Mouse (Mus musculus) hindbrain, embryonic 11.5 days (tissue): ENCODE results near the gene S1pr2. TPM values are rescaled to one million over a fixed set of nuclear protein-coding genes. Genes with fewer than 3 reads are reported as not detected.

ENCODE experiments used
- ATAC-seq: fragments of 200-750 bp; cut with Nextera tagmentation; 2 replicates; pipeline ENCODE4 v1.8.0; 2017; ENCODE audit warnings: mild to moderate bottlenecking, moderate TSS enrichment, moderate library complexity; ENCODE audit not compliant: low FRiP score
- DNase-seq: peaks from one replicate; pipeline ENCODE4 v3.0.0-alpha.2; 2015; ENCODE audit warnings: low spot score
- H3K27ac ChIP-seq: fragments of 300-500 bp; sonication (generic); 2 replicates; pipeline ENCODE4 v1.5.1; 2014; ENCODE audit warnings: mild to moderate bottlenecking, low read depth, low read length
- H3K27me3 ChIP-seq: fragments of 300-500 bp; sonication (generic); 2 replicates; pipeline ENCODE4 v1.6.1; 2014; ENCODE audit warnings: mild to moderate bottlenecking, low read length, moderate library complexity, mixed read lengths; ENCODE audit not compliant: control insufficient read depth, insufficient read depth
- H3K36me3 ChIP-seq: fragments of 300-500 bp; sonication (generic); 2 replicates; pipeline ENCODE4 v1.6.1; 2014; ENCODE audit warnings: mild to moderate bottlenecking, low read length, moderate library complexity, mixed read lengths; ENCODE audit not compliant: control insufficient read depth, insufficient read depth
- H3K4me1 ChIP-seq: fragments of 300-500 bp; sonication (generic); replicated peaks from 2 replicates; pipeline ENCODE4 v1.6.1; 2014; ENCODE audit warnings: low read length, mixed read lengths; ENCODE audit not compliant: control insufficient read depth, insufficient read depth
- H3K4me2 ChIP-seq: fragments of 300-500 bp; sonication (generic); replicated peaks from 2 replicates; pipeline ENCODE4 v1.6.1; 2014; ENCODE audit warnings: mild to moderate bottlenecking, low read depth, low read length
- H3K4me3 ChIP-seq: fragments of 300-500 bp; sonication (generic); 2 replicates; pipeline ENCODE4 v1.5.1; 2014; ENCODE audit warnings: low read depth, low read length
- H3K9ac ChIP-seq: fragments of 300-500 bp; sonication (generic); 2 replicates; pipeline ENCODE4 v1.6.1; 2014; ENCODE audit warnings: low read depth, low read length
- H3K9me3 ChIP-seq: fragments of 300-500 bp; sonication (generic); 2 replicates; pipeline ENCODE4 v1.6.1; 2016; ENCODE audit warnings: low read length; ENCODE audit not compliant: control insufficient read depth
- WGBS: fragments of 180-500 bp; shearing (Covaris S2); extraction: QIAGEN DNeasy Blood & Tissue Kit; methylation state at CpG from one replicate; pipeline ENCODE4 v1.1.7; 2014; 5-methylcytosine and 5-hydroxymethylcytosine counted together
- polyA plus RNA-seq: library from polyadenylated mRNA; unstranded; fragments of >200 nt; fragmentation: Nextera tagmentation; extraction: Ambion mirVana; gene quantifications from 2 replicates; pipeline ENCODE4 v1.2.1, GENCODE M21; 2014

Gene S1pr2
- polyA plus RNA-seq, 1 experiment from 2014 or later, result 23.4 TPM

DNA sequence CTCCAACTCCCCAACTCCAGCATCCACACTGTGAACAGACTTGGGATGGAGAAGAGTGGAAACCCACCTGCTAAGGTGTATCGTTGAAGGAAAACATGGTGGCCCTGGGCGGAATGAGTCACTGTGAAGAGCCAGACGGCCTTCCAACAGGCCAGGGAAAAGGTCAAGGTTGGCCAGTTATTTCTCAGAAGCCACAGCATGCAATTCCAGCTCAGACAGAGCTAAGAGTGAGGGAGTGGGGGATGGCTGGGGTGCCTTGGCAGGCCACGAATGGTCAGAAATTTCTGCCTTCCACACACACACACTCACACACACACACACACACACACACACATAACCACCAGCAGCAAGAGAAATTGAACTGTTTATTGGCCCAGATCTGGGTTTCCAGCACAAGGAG, 11.0 kb downstream of the S1pr2 start:
- ATAC-seq (no peak), DNase-seq (no peak)
- Histone ChIP-seq H3K4me3 (no peak overlapping the region), H3K27me3 (no peaks in the 10 kb centered on the region), H3K36me3 (no peaks in the 10 kb centered on the region), H3K9ac (no peak overlapping the region), H3K4me2 (no peak overlapping the region), H3K4me1 (no peaks in the 10 kb centered on the region), H3K27ac (no peak overlapping the region), H3K9me3 (no peaks in the 10 kb centered on the region)
- WGBS, result 90% methylated on average over 4 of the region's 4 CpGs

DNA sequence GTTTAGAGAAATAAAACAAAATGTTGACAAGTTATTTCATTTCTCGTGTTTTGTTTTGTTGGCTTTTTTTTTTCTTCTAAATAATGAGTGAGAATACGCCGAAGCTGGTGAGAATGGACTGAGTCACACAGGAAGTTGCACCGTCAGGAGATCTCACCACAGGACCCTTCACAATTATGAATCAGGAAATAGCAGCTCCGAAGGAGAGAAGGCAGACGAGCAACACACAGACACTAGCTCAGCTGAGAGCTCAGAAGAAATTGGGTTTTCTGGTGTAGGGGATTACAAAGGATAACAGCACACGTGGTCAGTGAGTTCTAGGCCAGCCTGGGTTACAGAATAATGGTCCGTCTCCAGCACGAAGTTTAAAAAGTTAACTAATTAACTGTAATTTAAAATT, 15.0 kb downstream of the S1pr2 start:
- H3K9ac ChIP-seq, result no peak overlapping the region

DNA sequence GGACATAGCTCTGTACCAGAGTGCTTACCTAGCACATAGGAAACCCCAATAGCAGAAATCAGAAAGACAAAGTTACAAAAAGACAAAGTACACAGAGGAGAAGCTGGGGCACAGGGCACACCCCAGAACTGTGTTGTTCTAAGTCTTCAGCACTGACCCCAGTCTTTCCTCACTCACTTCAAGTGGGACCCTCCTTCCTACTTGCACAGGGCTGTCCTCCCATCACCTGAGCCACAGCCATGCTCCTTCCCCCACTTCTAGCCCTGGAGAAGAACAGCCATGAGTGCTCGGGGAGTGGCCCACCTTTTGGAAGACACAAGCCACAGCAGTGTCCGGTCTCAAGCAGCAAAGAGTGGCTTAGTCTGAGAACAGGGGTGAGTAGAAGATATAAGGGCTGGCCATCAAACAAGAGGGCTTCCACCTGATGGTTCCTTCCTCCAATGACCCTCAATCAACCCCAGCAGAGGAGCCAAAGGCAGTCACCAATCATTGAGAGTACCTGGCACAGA, 17.1 kb downstream of the S1pr2 start, which contains the start of gene Dnmt1:
TSS of gene Dnmt1 (minus strand) at position 459 of the 509 bp plus-strand sequence.
- H3K4me3 ChIP-seq, result no peak within 1 kb of the TSS

More for the DNA sequence above, 15.0 kb downstream of the S1pr2 start:
- Histone ChIP-seq H3K4me2 (no peak overlapping the region), H3K27me3 (no peaks in the 10 kb centered on the region), H3K36me3 (no peaks in the 10 kb centered on the region), H3K9me3 (no peaks in the 10 kb centered on the region), H3K4me1 (no peaks in the 10 kb centered on the region), H3K4me3 (no peak overlapping the region), H3K27ac (no peak overlapping the region)
- ATAC-seq (no peak), DNase-seq (no peak)
- 76% methylated on average over 9 of the region's 9 CpGs for WGBS

DNA sequence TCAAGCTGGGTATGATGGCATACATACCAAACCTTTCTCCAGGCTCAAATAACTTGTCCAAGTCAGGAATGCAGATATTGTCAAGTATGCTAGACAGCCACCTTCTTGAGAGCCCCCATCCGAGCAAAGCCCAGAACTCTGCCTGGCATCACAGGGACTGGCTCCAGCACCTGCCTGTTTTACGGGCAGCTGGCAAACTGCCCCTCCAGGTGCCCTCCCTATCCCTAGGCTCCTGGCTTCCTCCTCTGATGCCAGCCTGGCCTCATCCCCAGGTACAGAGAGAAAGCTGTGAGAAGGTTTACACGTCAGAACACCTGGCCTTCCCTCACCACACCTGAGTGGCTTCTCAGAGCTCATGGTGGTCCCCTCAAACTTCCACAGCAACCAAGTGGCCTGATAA, 19.6 kb downstream of the S1pr2 start:
- Histone ChIP-seq H3K36me3 (no peaks in the 10 kb centered on the region), H3K9ac (no peak overlapping the region), H3K27ac (no peak overlapping the region), H3K4me3 (no peak overlapping the region), H3K4me2 (no peak overlapping the region), H3K9me3 (no peaks in the 10 kb centered on the region), H3K4me1 (no peaks in the 10 kb centered on the region), H3K27me3 (no peaks in the 10 kb centered on the region)
- DNase-seq, result no peak
- no peak for ATAC-seq
- WGBS, result 80% methylated on average over 3 of the region's 3 CpGs

More for the DNA sequence above, 17.1 kb downstream of the S1pr2 start, which contains the start of gene Dnmt1:
- DNase-seq, result no peak
- H3K4me1 ChIP-seq, result no peaks in the 10 kb centered on the region
- H3K9ac ChIP-seq, result no peak within 1 kb of the TSS
- H3K27ac ChIP-seq, result no peak within 1 kb of the TSS
- 92% methylated on average over 2 of the region's 2 CpGs for WGBS
- H3K9me3 ChIP-seq, result no peaks in the 10 kb centered on the region
- H3K4me2 ChIP-seq, result no peak within 1 kb of the TSS
- H3K27me3 ChIP-seq, result no peaks in the 10 kb centered on the region
- ATAC-seq, result no peak
- H3K36me3 ChIP-seq, result no peaks in the 10 kb centered on the region

DNA sequence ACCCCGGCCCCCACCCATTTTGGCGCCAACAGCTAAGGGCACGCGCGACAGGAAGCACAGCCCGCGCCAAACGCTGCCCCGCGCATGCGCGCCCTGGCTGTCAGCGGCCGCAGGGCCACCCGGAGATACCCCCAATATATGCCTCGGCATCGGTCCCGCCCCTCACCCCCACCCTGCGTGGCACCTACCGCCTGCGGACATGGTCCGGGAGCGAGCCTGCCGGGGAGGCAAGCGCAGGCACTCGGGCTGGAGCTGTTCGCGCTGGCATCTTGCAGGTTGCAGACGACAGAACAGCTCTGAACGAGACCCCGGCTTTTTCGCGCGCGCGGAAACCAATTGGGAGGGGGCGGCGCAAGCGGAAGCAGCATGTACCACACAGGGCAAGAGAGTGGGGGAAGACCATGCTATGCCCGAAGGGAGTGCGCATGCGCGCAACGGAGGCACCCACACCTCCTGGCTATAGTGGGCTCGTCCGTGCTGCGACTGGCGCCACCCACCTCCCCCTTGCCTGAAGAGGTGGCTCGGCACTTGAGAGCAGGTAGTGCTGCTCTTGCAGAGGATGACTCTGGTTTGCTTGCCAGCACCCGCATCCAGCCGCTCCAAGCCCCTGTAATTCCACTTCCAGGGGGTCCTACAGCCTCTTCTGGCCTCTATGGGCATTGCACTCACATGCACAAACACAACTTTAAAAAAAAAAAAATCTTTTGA, 23.9 kb downstream of the S1pr2 start:
- Histone ChIP-seq H3K4me3 (peak overlapping the region; percentile 70), H3K4me2 (peak overlapping the region; percentile 74), H3K4me1 (no peaks in the 10 kb centered on the region), H3K9me3 (no peaks in the 10 kb centered on the region), H3K9ac (peak overlapping the region; percentile 67), H3K27me3 (no peaks in the 10 kb centered on the region), H3K36me3 (no peaks in the 10 kb centered on the region), H3K27ac (peak overlapping the region; percentile 82)
- peak; percentile 97 for DNase-seq
- ATAC-seq, result peak; percentile 94
- under 1% methylated on average over 51 of the region's 51 CpGs for WGBS

DNA sequence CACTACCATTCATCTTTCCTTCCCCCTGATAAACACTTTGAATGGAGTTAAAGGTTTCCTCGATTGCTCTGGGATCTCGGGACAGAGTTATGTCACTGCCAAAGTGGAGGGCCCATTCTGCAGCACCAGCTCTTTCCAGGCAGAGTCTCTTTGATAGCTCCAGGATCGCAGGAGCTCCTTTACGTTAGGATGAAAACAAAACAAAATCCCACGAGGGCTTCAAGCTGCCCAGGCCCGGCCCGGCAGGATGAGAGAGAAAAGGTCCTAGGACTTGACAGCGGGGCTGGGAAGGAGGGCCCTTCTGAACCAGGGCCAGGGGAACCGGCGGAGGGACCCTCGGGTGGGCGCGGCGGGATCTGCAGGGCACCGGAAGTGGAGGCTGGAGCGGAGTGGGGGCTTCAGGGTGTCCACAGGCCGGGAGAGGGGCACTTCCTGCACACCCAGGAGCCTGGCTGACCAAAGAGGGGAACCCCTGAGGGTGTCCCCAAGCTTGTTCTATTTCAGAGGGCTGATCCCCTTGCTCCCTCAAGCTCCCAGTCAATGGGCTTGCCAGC, 24.5 kb downstream of the S1pr2 start:
- Histone ChIP-seq H3K4me1 (no peaks in the 10 kb centered on the region), H3K9me3 (no peaks in the 10 kb centered on the region), H3K36me3 (no peaks in the 10 kb centered on the region), H3K27me3 (no peaks in the 10 kb centered on the region), H3K4me2 (peak overlapping the region; percentile 74), H3K9ac (peak overlapping the region; percentile 67), H3K4me3 (peak overlapping the region; percentile 70), H3K27ac (peak overlapping the region; percentile 82)
- DNase-seq (no peak), ATAC-seq (peak; percentile 84)
- WGBS, result under 1% methylated on average over 17 of the region's 17 CpGs

DNA sequence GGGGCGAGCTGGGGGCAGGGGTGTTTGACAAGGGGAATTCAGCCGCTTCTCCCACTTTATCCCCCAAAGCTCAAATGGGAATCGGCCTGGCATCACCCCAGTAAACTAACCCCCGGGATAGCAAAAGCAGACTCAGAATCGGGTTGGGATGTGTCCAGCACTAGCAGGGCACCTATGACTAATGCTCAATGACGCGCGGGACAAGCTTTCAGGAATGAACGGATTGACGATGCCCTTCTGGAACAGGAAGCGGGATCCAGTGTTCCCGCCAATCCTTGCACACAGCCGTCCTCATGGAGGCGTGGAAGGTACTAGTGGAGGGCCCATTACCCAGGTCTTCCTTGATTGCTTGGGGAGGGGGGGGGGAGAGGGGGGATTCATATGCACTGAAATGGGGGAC, 25.1 kb downstream of the S1pr2 start:
- Histone ChIP-seq H3K9me3 (no peaks in the 10 kb centered on the region), H3K4me1 (no peaks in the 10 kb centered on the region), H3K4me2 (peak overlapping the region; percentile 74), H3K36me3 (no peaks in the 10 kb centered on the region), H3K9ac (peak overlapping the region; percentile 67), H3K27me3 (no peaks in the 10 kb centered on the region), H3K27ac (no peak overlapping the region), H3K4me3 (peak overlapping the region; percentile 70)
- WGBS, result 27% methylated on average over 14 of the region's 14 CpGs
- DNase-seq (peak; percentile 30), ATAC-seq (no peak)

DNA sequence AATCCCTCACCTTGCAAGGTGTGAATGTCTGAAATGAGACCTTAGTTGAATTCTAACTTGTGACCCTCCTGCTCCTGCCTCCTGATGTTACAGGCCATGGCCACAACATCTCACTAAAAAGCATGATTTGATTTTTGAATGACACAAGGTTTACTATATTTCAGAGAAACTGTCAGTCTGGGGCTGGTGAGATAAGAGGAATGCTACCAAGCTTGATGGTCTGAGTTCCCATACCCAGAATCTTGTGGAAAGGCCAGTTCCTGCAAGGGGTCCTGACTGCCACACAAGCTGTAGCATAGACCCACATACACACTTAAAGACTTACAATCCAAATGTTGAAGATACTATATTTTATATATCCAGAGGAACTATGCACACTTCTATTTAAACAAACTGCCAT, 26.2 kb downstream of the S1pr2 start:
- ATAC-seq, result no peak

More for the DNA sequence above, 26.2 kb downstream of the S1pr2 start:
- DNase-seq, result no peak
- peak overlapping the region; percentile 6; the same call in 1 of the 2 replicates for H3K4me3 ChIP-seq
- H3K36me3 ChIP-seq, result no peaks in the 10 kb centered on the region
- no peaks in the 10 kb centered on the region for H3K27me3 ChIP-seq
- peak overlapping the region; percentile 74; the same call in 1 of the 2 replicates for H3K4me2 ChIP-seq
- no peaks in the 10 kb centered on the region for H3K9me3 ChIP-seq
- H3K9ac ChIP-seq, result no peak overlapping the region
- H3K27ac ChIP-seq, result no peak overlapping the region
- H3K4me1 ChIP-seq, result no peaks in the 10 kb centered on the region
